Mouse (Mus musculus): ENCODE measurements around the gene Bnip3. TPM values are rescaled to one million over a fixed set of nuclear protein-coding genes. Genes with fewer than 3 reads are reported as not detected.

Bnip3 gene
- polyA plus RNA-seq (2012; rRNA removed), result 10.0 and 12.3 TPM in 2 replicates

DNA sequence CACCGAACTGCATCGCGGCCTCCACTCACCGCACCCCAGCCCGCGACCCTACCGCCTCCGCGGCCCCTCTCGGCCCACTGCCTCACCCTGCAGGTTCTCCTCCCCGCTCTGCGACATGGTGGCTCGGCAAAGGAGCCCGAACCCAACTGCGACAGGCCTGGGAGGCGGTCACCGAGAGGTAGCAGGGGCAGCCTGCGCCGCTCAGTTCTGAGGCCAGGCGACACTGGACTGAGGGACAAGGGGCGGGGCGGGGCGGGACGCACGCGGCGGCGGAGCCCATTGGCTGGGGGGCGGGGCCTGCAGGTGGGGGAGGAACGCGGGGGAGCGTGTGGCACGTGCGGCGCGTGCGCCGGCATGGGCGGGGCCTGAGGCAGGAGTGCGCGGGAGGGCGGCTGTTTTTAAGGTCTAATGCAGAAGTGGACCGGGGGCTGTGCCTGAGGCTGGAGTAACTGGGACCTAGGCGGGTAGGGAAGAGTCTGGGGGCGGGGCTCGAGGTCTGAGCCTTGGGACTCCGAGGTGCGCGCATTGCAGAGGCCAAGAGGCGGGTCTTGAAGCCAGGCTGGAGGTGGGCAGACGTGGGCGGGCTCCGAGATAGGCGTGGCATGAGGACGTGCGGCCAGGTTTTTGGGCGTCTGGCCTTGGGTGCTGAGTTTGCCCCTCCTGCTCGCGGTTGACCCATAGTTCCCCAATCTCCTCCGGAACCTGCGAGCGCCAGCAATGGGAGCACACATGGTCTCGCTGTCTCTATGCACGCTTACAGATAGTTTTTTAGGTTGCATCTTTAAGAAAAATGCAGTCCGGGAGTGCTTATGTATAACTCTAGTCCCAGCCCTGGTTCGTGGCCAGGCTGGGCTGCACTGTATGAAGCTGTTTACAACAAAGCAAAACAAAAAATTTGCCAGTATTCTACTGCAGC is at the start of gene Bnip3:
Bnip3 (minus strand) TSS at position 243 of the 916 bp plus-strand sequence.

DNA sequence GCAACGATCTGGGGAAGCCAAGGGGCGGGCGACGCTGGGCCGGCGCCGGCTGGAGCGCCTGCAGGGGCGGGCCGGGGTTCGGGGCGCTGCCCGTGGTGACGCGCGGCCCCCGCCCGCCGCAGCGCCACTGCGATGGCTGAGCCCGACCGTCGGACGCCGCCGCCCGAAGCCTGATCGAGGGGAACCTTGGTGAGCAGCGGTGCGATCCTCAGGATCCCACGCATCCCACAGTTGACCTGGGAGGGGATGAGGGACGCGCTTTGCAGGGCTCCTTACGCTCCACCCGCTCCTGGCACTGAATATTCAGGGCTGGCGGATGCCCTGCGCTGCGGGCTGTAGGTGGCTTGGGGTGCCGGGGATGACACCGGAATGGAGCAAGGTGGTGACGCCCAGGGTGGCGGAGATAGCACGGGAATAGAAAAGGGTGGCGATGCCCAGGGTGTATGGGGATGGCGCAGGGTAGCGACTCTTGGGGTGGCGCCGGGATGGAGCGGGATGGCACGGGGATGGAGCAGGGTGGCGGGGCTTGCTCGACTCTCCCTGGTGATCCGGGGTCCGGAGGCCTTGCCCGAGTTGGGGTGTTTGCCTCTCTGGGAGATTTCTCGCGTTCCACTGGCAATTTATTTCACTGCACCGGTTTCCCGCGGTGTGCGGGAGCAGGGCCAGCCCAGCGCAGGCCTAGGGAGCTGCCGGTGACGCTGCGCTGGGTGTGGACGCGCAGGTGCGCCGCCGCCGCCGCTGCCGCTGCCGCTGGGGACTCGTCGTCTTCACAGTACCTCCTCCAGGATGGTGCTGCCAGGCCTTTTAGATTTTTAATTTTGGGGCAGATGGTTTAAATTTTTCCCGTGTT is 31.5 kb upstream of the Bnip3 start, which contains the start of gene Jakmip3:
Jakmip3 (plus strand) TSS at position 119 of the 850 bp plus-strand sequence.

DNA sequence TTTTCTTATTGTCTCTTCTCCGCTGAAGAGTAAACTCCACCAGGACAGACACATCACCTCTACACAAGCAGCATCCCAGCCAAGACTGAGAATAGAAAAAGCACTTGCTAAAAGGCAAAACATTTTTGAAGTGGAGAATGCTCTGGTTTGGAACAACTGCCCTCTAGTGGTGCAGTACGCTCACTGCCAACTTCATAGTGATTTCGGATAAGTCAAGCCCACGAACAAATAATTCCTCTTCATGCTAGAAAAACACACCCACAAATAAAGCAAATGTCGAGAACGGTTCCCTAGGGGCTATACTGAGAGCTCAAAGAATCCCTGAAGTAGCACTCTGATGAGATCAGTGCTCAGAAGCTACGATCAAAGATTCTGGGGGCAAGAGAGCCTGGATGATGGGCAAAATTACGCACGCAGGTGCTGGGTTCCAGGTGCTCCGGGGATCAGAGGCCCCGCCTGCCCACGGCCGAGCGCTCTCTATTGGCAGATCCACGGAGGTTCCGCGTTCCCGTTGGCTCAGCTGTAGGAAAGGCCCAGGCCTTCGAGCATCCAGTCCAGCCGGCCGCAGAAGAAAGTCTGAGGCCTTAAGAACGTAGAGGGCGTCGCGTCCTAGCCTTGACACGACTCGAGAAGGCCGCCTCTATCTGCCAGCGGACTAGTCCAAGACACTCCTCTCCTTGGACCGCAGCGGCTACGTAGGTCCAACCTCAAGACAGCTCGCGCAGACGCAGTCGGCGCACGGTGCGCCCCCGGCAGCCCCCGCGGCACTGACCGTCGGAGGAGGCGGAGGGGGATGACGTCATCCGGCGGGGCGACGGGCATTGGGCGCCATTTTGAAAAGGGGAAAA is 63.6 kb downstream of the Bnip3 start, which contains the start of the genes Ppp2r2d and Mapk1ip1:
Ppp2r2d (plus strand) TSS at position 536 of the 848 bp plus-strand sequence.
Mapk1ip1 (minus strand) TSS at position 730 of the 848 bp plus-strand sequence.

Other genes with a start within 250 kb of the Bnip3 start
- gene Ppp2r2d, start 63.4 kb downstream of the Bnip3 start, polyA plus RNA-seq (2012; rRNA removed), result 17.2 and 18.4 TPM in 2 replicates
- gene Mapk1ip1, start 63.2 kb downstream of the Bnip3 start, polyA plus RNA-seq (2012; rRNA removed), result 32.2 and 37.9 TPM in 2 replicates
- gene Jakmip3, start 31.2 kb upstream of the Bnip3 start, polyA plus RNA-seq (2012; rRNA removed), result 0.21 and 0.33 TPM in 2 replicates
- 1.3 and 1.7 TPM in 2 replicates for gene Dpysl4, start 176.5 kb upstream of the Bnip3 start, polyA plus RNA-seq (2012; rRNA removed)